Mouse (Mus musculus) embryonic facial prominence, embryonic 14.5 days (tissue): ENCODE measurements around the gene Gm42420. TPM values are rescaled to one million over a fixed set of nuclear protein-coding genes. Genes with fewer than 3 reads are reported as not detected.

Source experiments
- ATAC-seq: fragments of 200-750 bp; cut with Nextera tagmentation; 2 replicates; pipeline ENCODE4 v1.8.0; 2017; ENCODE audit warnings: low read depth, moderate number of reproducible peaks, moderate TSS enrichment
- DNase-seq: peaks from one replicate; pipeline ENCODE4 v3.0.0-alpha.2; 2015; ENCODE audit warnings: low spot score
- H3K27ac ChIP-seq: fragments of 300-500 bp; sonication (generic); replicated peaks from 2 replicates; pipeline ENCODE4 v1.5.1; 2014; ENCODE audit warnings: low read depth, mild to moderate bottlenecking, low read length, moderate library complexity
- H3K27me3 ChIP-seq: fragments of 300-500 bp; sonication (generic); replicated peaks from 2 replicates; pipeline ENCODE4 v1.6.1; 2014; ENCODE audit warnings: low read length; ENCODE audit not compliant: control insufficient read depth, insufficient read depth
- H3K36me3 ChIP-seq: fragments of 300-500 bp; sonication (generic); 2 replicates; pipeline ENCODE4 v1.6.1; 2014; ENCODE audit warnings: low read length, mixed read lengths; ENCODE audit not compliant: control insufficient read depth, insufficient read depth
- H3K4me1 ChIP-seq: fragments of 300-500 bp; sonication (generic); 2 replicates; pipeline ENCODE4 v1.6.1; 2014; ENCODE audit warnings: antibody characterized with exemption, low read length; ENCODE audit not compliant: control insufficient read depth, insufficient read depth
- H3K4me2 ChIP-seq: fragments of 300-500 bp; sonication (generic); 2 replicates; pipeline ENCODE4 v1.6.1; 2014; ENCODE audit warnings: low read depth, mild to moderate bottlenecking, low read length, moderate library complexity, mixed read lengths
- H3K4me3 ChIP-seq: fragments of 300-500 bp; sonication (generic); 2 replicates; pipeline ENCODE4 v1.5.1; 2014; ENCODE audit warnings: low read depth, mild to moderate bottlenecking, low read length
- H3K9ac ChIP-seq: fragments of 300-500 bp; sonication (generic); 2 replicates; pipeline ENCODE4 v1.6.1; 2014; ENCODE audit warnings: low read depth, mild to moderate bottlenecking, low read length, moderate library complexity, mixed read lengths
- H3K9me3 ChIP-seq: fragments of 300-500 bp; sonication (generic); 2 replicates; pipeline ENCODE4 v1.6.1; 2016; ENCODE audit warnings: low read length; ENCODE audit not compliant: control insufficient read depth
- WGBS: fragments of 180-500 bp; shearing (Covaris S2); extraction: QIAGEN DNeasy Blood & Tissue Kit; methylation state at CpG from one replicate; pipeline ENCODE4 v1.1.7; 2014; 5-methylcytosine and 5-hydroxymethylcytosine counted together
- polyA plus RNA-seq: library from polyadenylated mRNA; unstranded; fragments of >200 nt; fragmentation: Nextera tagmentation; extraction: Ambion mirVana; gene quantifications from 2 replicates; pipeline ENCODE4 v1.2.1, GENCODE M21; 2014

Gene Gm42420
- polyA plus RNA-seq, 1 experiment from 2014 or later, result not detected

GRCm38 (mm10) chr6:39562166-39563015, 23.2 kb upstream of the Gm42420 start:
- no peaks in the 10 kb centered on the region for H3K36me3 ChIP-seq
- DNase-seq (peak; percentile 91), ATAC-seq (peak; percentile 51; the same call in 1 of the 2 replicates)
- H3K27me3 ChIP-seq, result no peaks in the 10 kb centered on the region
- H3K9ac ChIP-seq, result no peak overlapping the region
- peak overlapping the region; percentile 42 for H3K4me2 ChIP-seq
- WGBS, result 18% methylated on average over 23 of the region's 23 CpGs
- no peak overlapping the region for H3K27ac ChIP-seq
- peak overlapping the region; percentile 12; the same call in 1 of the 2 replicates for H3K4me3 ChIP-seq
- H3K9me3 ChIP-seq, result no peaks in the 10 kb centered on the region
- H3K4me1 ChIP-seq, result peaks cover 10% of the 10 kb centered on the region

GRCm38 (mm10) chr6:39567528-39567927, 18.0 kb upstream of the Gm42420 start:
- Histone ChIP-seq H3K27ac (no peak overlapping the region), H3K4me1 (no peaks in the 10 kb centered on the region), H3K36me3 (no peaks in the 10 kb centered on the region), H3K27me3 (no peaks in the 10 kb centered on the region), H3K4me2 (no peak overlapping the region), H3K9ac (no peak overlapping the region), H3K4me3 (no peak overlapping the region), H3K9me3 (no peaks in the 10 kb centered on the region)
- no peak for ATAC-seq
- 9% methylated on average over 5 of the region's 5 CpGs for WGBS
- peak; percentile 67 for DNase-seq

- no peaks in the 10 kb centered on the region for H3K9me3 ChIP-seq
- WGBS, result 71% methylated on average over 3 of the region's 3 CpGs
- no peak for DNase-seq
Measured at GRCm38 (mm10) chr6:39570426-39570825, 15.1 kb upstream of the Gm42420 start.

GRCm38 (mm10) chr6:39573791-39574554, 11.6 kb upstream of the Gm42420 start, which contains the start of gene Adck2:
Adck2 (plus strand) TSS chr6:39573873.
- Histone ChIP-seq H3K27ac (peak within 1 kb of the TSS; percentile 91), H3K9ac (peak within 1 kb of the TSS; percentile 91), H3K4me3 (peak within 1 kb of the TSS; percentile 81), H3K36me3 (peaks cover 24% of the 10 kb centered on the region; the same call in 1 of the 2 replicates), H3K4me2 (peak within 1 kb of the TSS; percentile 71), H3K9me3 (no peaks in the 10 kb centered on the region), H3K27me3 (no peaks in the 10 kb centered on the region), H3K4me1 (peaks cover 16% of the 10 kb centered on the region)
- WGBS, result under 1% methylated on average over 26 of the region's 49 CpGs
- ATAC-seq (peak; percentile 98), DNase-seq (peak; percentile 93)

More at GRCm38 (mm10) chr6:39570426-39570825, 15.1 kb upstream of the Gm42420 start:
- no peaks in the 10 kb centered on the region for H3K36me3 ChIP-seq
- H3K4me2 ChIP-seq, result no peak overlapping the region
- H3K4me3 ChIP-seq, result no peak overlapping the region
- no peak for ATAC-seq
- no peaks in the 10 kb centered on the region for H3K27me3 ChIP-seq
- H3K4me1 ChIP-seq, result peaks cover 16% of the 10 kb centered on the region
- no peak overlapping the region for H3K9ac ChIP-seq
- no peak overlapping the region for H3K27ac ChIP-seq

GRCm38 (mm10) chr6:39574555-39574869, 11.0 kb upstream of the Gm42420 start:
- Histone ChIP-seq H3K9ac (peak overlapping the region; percentile 91), H3K27me3 (no peaks in the 10 kb centered on the region), H3K36me3 (peaks cover 29% of the 10 kb centered on the region), H3K4me1 (peaks cover 16% of the 10 kb centered on the region), H3K4me3 (peak overlapping the region; percentile 81), H3K27ac (0 out of 2 replicates have a peak overlapping the region, but pooled peaks have one; percentile 91), H3K9me3 (no peaks in the 10 kb centered on the region), H3K4me2 (peak overlapping the region; percentile 71)
- DNase-seq, result no peak
- ATAC-seq, result 0 out of 2 replicates have a peak, but pooled peaks have one; percentile 14
- WGBS, result 21% methylated on average over 10 of the region's 10 CpGs

- peak overlapping the region; percentile 81 for H3K4me3 ChIP-seq
- peak overlapping the region; percentile 71 for H3K4me2 ChIP-seq
- H3K4me1 ChIP-seq, result peaks cover 16% of the 10 kb centered on the region
- H3K27me3 ChIP-seq, result no peaks in the 10 kb centered on the region
- peaks cover 33% of the 10 kb centered on the region for H3K36me3 ChIP-seq
- DNase-seq (no peak), ATAC-seq (no peak)
- H3K9me3 ChIP-seq, result no peaks in the 10 kb centered on the region
- H3K27ac ChIP-seq, result no peak overlapping the region
- H3K9ac ChIP-seq, result peak overlapping the region; percentile 91
- WGBS, result 68% methylated on average over 7 of the region's 7 CpGs
Measured at GRCm38 (mm10) chr6:39574951-39575350, 10.6 kb upstream of the Gm42420 start.

- no peaks in the 10 kb centered on the region for H3K9me3 ChIP-seq
- no peak overlapping the region for H3K9ac ChIP-seq
- H3K27me3 ChIP-seq, result no peaks in the 10 kb centered on the region
- DNase-seq (no peak), ATAC-seq (no peak)
- H3K36me3 ChIP-seq, result peaks cover 66% of the 10 kb centered on the region
- no peak overlapping the region for H3K4me3 ChIP-seq
- 77% methylated on average over 7 of the region's 7 CpGs for WGBS
- no peak overlapping the region for H3K4me2 ChIP-seq
- H3K4me1 ChIP-seq, result peaks cover 8% of the 10 kb centered on the region
- no peak overlapping the region for H3K27ac ChIP-seq
Measured at GRCm38 (mm10) chr6:39579552-39579951, 6.0 kb upstream of the Gm42420 start.

GRCm38 (mm10) chr6:39580558-39580957, 5.0 kb upstream of the Gm42420 start:
- 84% methylated on average over 2 of the region's 2 CpGs for WGBS
- peaks cover 74% of the 10 kb centered on the region for H3K36me3 ChIP-seq

More at GRCm38 (mm10) chr6:39580558-39580957, 5.0 kb upstream of the Gm42420 start:
- Histone ChIP-seq H3K9ac (no peak overlapping the region), H3K4me1 (no peaks in the 10 kb centered on the region), H3K4me2 (no peak overlapping the region), H3K9me3 (no peaks in the 10 kb centered on the region), H3K27me3 (no peaks in the 10 kb centered on the region), H3K27ac (no peak overlapping the region), H3K4me3 (no peak overlapping the region)
- ATAC-seq, result no peak
- no peak for DNase-seq
